9 mouse cellular contexts compared by ENCODE assay signal in the genomic region with DNA sequence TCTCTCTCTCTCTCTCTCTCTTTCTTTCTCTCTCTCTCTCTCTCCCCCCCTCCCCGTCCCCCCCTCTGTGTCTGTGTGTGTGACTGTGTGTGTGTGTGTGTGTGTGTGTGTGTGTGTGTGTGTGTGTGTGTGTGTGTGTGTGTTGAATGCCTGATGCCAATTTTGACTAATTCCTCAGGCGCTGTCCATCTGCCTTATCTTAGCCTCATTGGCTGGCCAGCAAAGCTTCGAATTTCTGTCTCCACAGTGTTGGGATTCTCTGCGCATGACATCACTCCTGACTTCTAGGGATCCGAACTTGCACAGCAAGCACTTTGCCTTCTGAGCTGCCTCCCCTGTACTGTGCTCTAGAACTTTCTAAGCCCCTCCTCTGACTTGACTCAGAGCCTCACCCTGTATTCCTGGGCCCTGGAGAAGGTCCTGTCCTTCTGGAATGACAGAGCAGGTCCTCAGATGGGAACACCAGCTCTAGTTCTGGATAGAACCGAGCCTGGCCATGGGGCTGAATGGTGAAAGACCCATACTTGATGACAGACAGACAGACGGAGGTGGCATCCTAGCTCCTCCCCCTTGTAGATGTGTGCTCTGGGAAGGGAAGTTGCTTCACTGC. TPM values are rescaled to one million over a fixed set of nuclear protein-coding genes. Genes with fewer than 3 reads are reported as not detected.
DNase-seq lines count a peak whose midpoint lies in the region; ATAC-seq lines count a peak whose summit lies in the region.
"Had no signal": no experiment of that assay in that cellular context is flagged by ENCODE, and none has a peak within 500 bp of the region (broad histone marks: within the 10 kb centered on the region; RNA-seq: fewer than 3 reads in every experiment).

No protein-coding gene starts in this region.

- H3K9me3 ChIP-seq in forebrain, embryonic 10.5 days: peaks cover 9% of the 10 kb centered on the region; the same call in 1 of the 2 replicates
- peaks cover 3% of the 10 kb centered on the region; the same call in 1 of the 2 replicates for H3K9me3 ChIP-seq in forebrain, embryonic 16.5 days (ENCODE audit: control insufficient read depth, low read length)
- no peaks in the 10 kb centered on the region for H3K9me3 ChIP-seq in kidney, embryonic 16.5 days (ENCODE audit: low read length)
- peaks cover 3% of the 10 kb centered on the region; the same call in 1 of the 2 replicates for H3K9me3 ChIP-seq in limb, embryonic 12.5 days

- peaks cover 21% of the 10 kb centered on the region; the same call in 1 of the 2 replicates for H3K27me3 ChIP-seq in forebrain, embryonic 10.5 days (ENCODE audit: poor library complexity, severe bottlenecking)
- no peaks in the 10 kb centered on the region for H3K27me3 ChIP-seq in forebrain, embryonic 16.5 days (replicated peaks; ENCODE audit: control insufficient read depth, insufficient read depth, low read length)
- no peaks in the 10 kb centered on the region for H3K27me3 ChIP-seq in kidney, embryonic 16.5 days (ENCODE audit: insufficient read depth, low read length)
- peaks cover 15% of the 10 kb centered on the region; the same call in 1 of the 2 replicates for H3K27me3 ChIP-seq in limb, embryonic 12.5 days

- 63% methylated on average over 6 of the region's 7 CpGs for WGBS in forebrain, embryonic 10.5 days
- WGBS in forebrain, embryonic 16.5 days: 52% methylated on average over 6 of the region's 7 CpGs
- 56% methylated on average over 6 of the region's 7 CpGs for WGBS in kidney, embryonic 16.5 days
- 61% methylated on average over 6 of the region's 7 CpGs for WGBS in limb, embryonic 12.5 days

- no peak for ATAC-seq in forebrain, embryonic 16.5 days
- 0 out of 2 replicates have a peak, but pooled peaks have one; percentile 12 for ATAC-seq in kidney, embryonic 16.5 days (ENCODE audit: low FRiP score, low TSS enrichment)
- no peak for ATAC-seq in limb, embryonic 12.5 days (ENCODE audit: insufficient number of reproducible peaks, insufficient read depth, low FRiP score, low TSS enrichment, low read depth)

- intact Hi-C loops in left cerebral cortex, postnatal 4 days (cut with DNase I): no loop called here

- peak overlapping the region; percentile 51; the same call in 1 of the 2 replicates for H3K27ac ChIP-seq in forebrain, embryonic 10.5 days
- H3K27ac ChIP-seq in forebrain, embryonic 16.5 days (ENCODE audit: low read length): no peak overlapping the region
- no peak overlapping the region for H3K27ac ChIP-seq in kidney, embryonic 16.5 days (ENCODE audit: low read length)
- H3K27ac ChIP-seq in limb, embryonic 12.5 days: no peak overlapping the region

- no peak overlapping the region for H3K4me2 ChIP-seq in forebrain, embryonic 16.5 days (ENCODE audit: low read length)
- H3K4me2 ChIP-seq in kidney, embryonic 16.5 days (replicated peaks; ENCODE audit: low read depth, low read length): no peak overlapping the region; the same call in 1 of the 2 replicates
- H3K4me2 ChIP-seq in limb, embryonic 12.5 days: peak overlapping the region; percentile 59

- H3K36me3 ChIP-seq in forebrain, embryonic 10.5 days (replicated peaks): no peaks in the 10 kb centered on the region
- no peaks in the 10 kb centered on the region; the same call in 1 of the 2 replicates for H3K36me3 ChIP-seq in forebrain, embryonic 16.5 days (ENCODE audit: control insufficient read depth, insufficient read depth)
- no peaks in the 10 kb centered on the region for H3K36me3 ChIP-seq in kidney, embryonic 16.5 days (ENCODE audit: insufficient read depth, low read length)
- no peaks in the 10 kb centered on the region for H3K36me3 ChIP-seq in limb, embryonic 12.5 days

- H3K4me3 ChIP-seq in forebrain, embryonic 10.5 days: peak overlapping the region; percentile 50; the same call in 1 of the 2 replicates
- H3K4me3 ChIP-seq in forebrain, embryonic 16.5 days (replicated peaks; ENCODE audit: low read length): no peak overlapping the region
- H3K4me3 ChIP-seq in kidney, embryonic 16.5 days (ENCODE audit: low read length): no peak overlapping the region
- H3K4me3 ChIP-seq in limb, embryonic 12.5 days (replicated peaks): no peak overlapping the region

- no peak overlapping the region for H3K9ac ChIP-seq in forebrain, embryonic 16.5 days (replicated peaks; ENCODE audit: low read depth, low read length)
- H3K9ac ChIP-seq in kidney, embryonic 16.5 days (replicated peaks; ENCODE audit: low read length): no peak overlapping the region
- H3K9ac ChIP-seq in limb, embryonic 12.5 days (replicated peaks): no peak overlapping the region

- H3K4me1 ChIP-seq in forebrain, embryonic 10.5 days: peaks cover 25% of the 10 kb centered on the region
- H3K4me1 ChIP-seq in forebrain, embryonic 16.5 days (replicated peaks; ENCODE audit: control insufficient read depth, insufficient read depth, low read length): peaks cover 13% of the 10 kb centered on the region
- H3K4me1 ChIP-seq in kidney, embryonic 16.5 days (ENCODE audit: insufficient read depth, low read length): no peaks in the 10 kb centered on the region; the same call in 1 of the 2 replicates
- H3K4me1 ChIP-seq in limb, embryonic 12.5 days (replicated peaks): peaks cover 12% of the 10 kb centered on the region

- no peak for DNase-seq in forebrain, embryonic 10.5 days (ENCODE audit: extremely low spot score, low spot score)
- no peak for DNase-seq in kidney, adult 11 months
- DNase-seq in Muller cell, postnatal 12 days (ENCODE audit: inconsistent ontology term): peak; percentile 34
- no peak for DNase-seq in thymus, postnatal 10 days (ENCODE audit: low spot score in 2 of 2)
- DNase-seq in left cerebral cortex, postnatal 4 days: no peak
- DNase-seq: cerebellum, adult 8-10 months had no signal

RNA-seq across cellular contexts. Expression of a gene that starts 16.8 kb away (rescaled TPM):
- polyA plus RNA-seq in forebrain, embryonic 10.5 days (2016; fragmentation: Nextera tagmentation; extraction: Ambion mirVana): 0.21 and 0.24 TPM in 2 replicates
- 0.29 and 0.53 TPM in 2 replicates for polyA plus RNA-seq in forebrain, embryonic 16.5 days (2015; fragmentation: Nextera tagmentation; extraction: Ambion mirVana)
- 8.7 and 9.1 TPM in 2 replicates for polyA plus RNA-seq in kidney, embryonic 16.5 days (2015; fragmentation: Nextera tagmentation; extraction: Ambion mirVana)
- not detected in 2 replicates for polyA plus RNA-seq in limb, embryonic 12.5 days (2016; fragmentation: Nextera tagmentation; extraction: Ambion mirVana)
- 1 to 10 TPM; 1.0 to 1.2 TPM for total RNA-seq in left cerebral cortex, postnatal 4 days (2021)
